Mouse (Mus musculus) midbrain, embryonic 16.5 days (tissue): ENCODE data around the gene Olfr70. TPM values are rescaled to one million over a fixed set of nuclear protein-coding genes. Genes with fewer than 3 reads are reported as not detected.

Source experiments
- ATAC-seq: fragments of 200-750 bp; cut with Nextera tagmentation; 2 replicates; pipeline ENCODE4 v1.8.0; 2017; ENCODE audit warnings: moderate TSS enrichment
- H3K27ac ChIP-seq: fragments of 300-500 bp; sonication (generic); 2 replicates; pipeline ENCODE4 v1.5.1; 2014; ENCODE audit warnings: mild to moderate bottlenecking, low read length, mixed read lengths
- H3K27me3 ChIP-seq: fragments of 300-500 bp; sonication (generic); 2 replicates; pipeline ENCODE4 v1.6.1; 2014; ENCODE audit warnings: low read depth, low read length, mixed read lengths; ENCODE audit not compliant: control insufficient read depth, insufficient read depth
- H3K36me3 ChIP-seq: fragments of 300-500 bp; sonication (generic); 2 replicates; pipeline ENCODE4 v1.6.1; 2014; ENCODE audit warnings: mild to moderate bottlenecking, low read length, moderate library complexity, mixed read lengths; ENCODE audit not compliant: control insufficient read depth, insufficient read depth
- H3K4me1 ChIP-seq: fragments of 300-500 bp; sonication (generic); 2 replicates; pipeline ENCODE4 v1.6.1; 2014; ENCODE audit warnings: mild to moderate bottlenecking, low read length, mixed read lengths; ENCODE audit not compliant: control insufficient read depth, insufficient read depth
- H3K4me2 ChIP-seq: fragments of 300-500 bp; sonication (generic); 2 replicates; pipeline ENCODE4 v1.6.1; 2014; ENCODE audit warnings: mild to moderate bottlenecking, low read length, mixed read lengths
- H3K4me3 ChIP-seq: fragments of 300-500 bp; sonication (generic); 2 replicates; pipeline ENCODE4 v1.5.1; 2014; ENCODE audit warnings: low read depth, mild to moderate bottlenecking, low read length, moderate library complexity, mixed read lengths
- H3K9ac ChIP-seq: fragments of 300-500 bp; sonication (generic); 2 replicates; pipeline ENCODE4 v1.6.1; 2014; ENCODE audit warnings: low read depth, low read length, mixed read lengths
- H3K9me3 ChIP-seq: fragments of 300-500 bp; sonication (generic); replicated peaks from 2 replicates; pipeline ENCODE4 v1.6.1; 2014; ENCODE audit warnings: mild to moderate bottlenecking, low read length, mixed read lengths; ENCODE audit not compliant: control insufficient read depth, poor library complexity, severe bottlenecking
- WGBS: fragments of 180-500 bp; shearing (Covaris S2); extraction: QIAGEN DNeasy Blood & Tissue Kit; methylation state at CpG from one replicate; pipeline ENCODE4 v1.1.7; 2014; 5-methylcytosine and 5-hydroxymethylcytosine counted together
- polyA plus RNA-seq: library from polyadenylated mRNA; unstranded; fragments of >200 nt; fragmentation: Nextera tagmentation; extraction: Ambion mirVana; gene quantifications from 2 replicates; pipeline ENCODE4 v1.2.1, GENCODE M21; 2015

Gene Olfr70
- polyA plus RNA-seq, 1 experiment from 2014 or later, result not detected

- Histone ChIP-seq H3K9ac (no peak overlapping the region), H3K27ac (no peak overlapping the region), H3K36me3 (no peaks in the 10 kb centered on the region), H3K4me1 (no peaks in the 10 kb centered on the region; the same call in 1 of the 2 replicates), H3K9me3 (no peaks in the 10 kb centered on the region), H3K27me3 (no peaks in the 10 kb centered on the region), H3K4me3 (no peak overlapping the region), H3K4me2 (no peak overlapping the region)
- WGBS, result 88% methylated on average over 4 of the region's 4 CpGs
- no peak for ATAC-seq
These were observed 21.6 kb upstream of the Olfr70 start for GRCm38 (mm10) chr4:43722191-43722590.

- Histone ChIP-seq H3K4me2 (no peak overlapping the region), H3K9me3 (no peaks in the 10 kb centered on the region), H3K4me1 (no peaks in the 10 kb centered on the region; the same call in 1 of the 2 replicates), H3K36me3 (no peaks in the 10 kb centered on the region), H3K4me3 (no peak overlapping the region), H3K27me3 (no peaks in the 10 kb centered on the region), H3K9ac (no peak overlapping the region), H3K27ac (no peak overlapping the region)
- 53% methylated on average over 12 of the region's 16 CpGs for WGBS
- no peak for ATAC-seq
These were observed 20.1 kb upstream of the Olfr70 start for GRCm38 (mm10) chr4:43720491-43721228.

GRCm38 (mm10) chr4:43713652-43714219 is 13.1 kb upstream of the Olfr70 start:
- Histone ChIP-seq H3K9ac (no peak overlapping the region), H3K27me3 (no peaks in the 10 kb centered on the region), H3K27ac (no peak overlapping the region), H3K4me3 (no peak overlapping the region), H3K9me3 (no peaks in the 10 kb centered on the region), H3K36me3 (no peaks in the 10 kb centered on the region), H3K4me1 (no peaks in the 10 kb centered on the region), H3K4me2 (no peak overlapping the region)
- 37% methylated on average over 7 of the region's 7 CpGs for WGBS
- no peak for ATAC-seq

GRCm38 (mm10) chr4:43711821-43712220 is 11.2 kb upstream of the Olfr70 start:
- Histone ChIP-seq H3K27me3 (no peaks in the 10 kb centered on the region), H3K9me3 (no peaks in the 10 kb centered on the region), H3K36me3 (no peaks in the 10 kb centered on the region), H3K4me3 (no peak overlapping the region), H3K9ac (no peak overlapping the region), H3K4me1 (no peaks in the 10 kb centered on the region), H3K4me2 (no peak overlapping the region), H3K27ac (no peak overlapping the region)
- ATAC-seq, result no peak
- 0% methylated on average over 2 of the region's 2 CpGs for WGBS

GRCm38 (mm10) chr4:43709869-43710268 is 9.3 kb upstream of the Olfr70 start, which contains the start of gene Olfr71:
TSS of gene Olfr71 (minus strand) at chr4:43710255.
- no peak within 1 kb of the TSS for H3K27ac ChIP-seq
- no peaks in the 10 kb centered on the region for H3K27me3 ChIP-seq
- 86% methylated on average over 6 of the region's 6 CpGs for WGBS
- no peak for ATAC-seq
- no peaks in the 10 kb centered on the region for H3K36me3 ChIP-seq
- H3K4me1 ChIP-seq, result no peaks in the 10 kb centered on the region
- no peak within 1 kb of the TSS for H3K4me3 ChIP-seq
- no peak within 1 kb of the TSS for H3K9ac ChIP-seq
- no peaks in the 10 kb centered on the region for H3K9me3 ChIP-seq
- no peak within 1 kb of the TSS for H3K4me2 ChIP-seq

GRCm38 (mm10) chr4:43705991-43706390 is 5.4 kb upstream of the Olfr70 start:
- Histone ChIP-seq H3K9ac (no peak overlapping the region), H3K4me3 (no peak overlapping the region), H3K36me3 (no peaks in the 10 kb centered on the region), H3K9me3 (no peaks in the 10 kb centered on the region), H3K27me3 (no peaks in the 10 kb centered on the region), H3K27ac (no peak overlapping the region), H3K4me1 (no peaks in the 10 kb centered on the region), H3K4me2 (no peak overlapping the region)
- ATAC-seq, result no peak
- 85% methylated on average over 13 of the region's 13 CpGs for WGBS

- H3K4me1 ChIP-seq, result no peaks in the 10 kb centered on the region
- 76% methylated on average over 8 of the region's 8 CpGs for WGBS
- H3K9ac ChIP-seq, result no peak overlapping the region
- H3K27me3 ChIP-seq, result no peaks in the 10 kb centered on the region
- no peak for ATAC-seq
- H3K9me3 ChIP-seq, result no peaks in the 10 kb centered on the region
- H3K4me2 ChIP-seq, result no peak overlapping the region
- H3K4me3 ChIP-seq, result no peak overlapping the region
- no peaks in the 10 kb centered on the region for H3K36me3 ChIP-seq
- no peak overlapping the region for H3K27ac ChIP-seq
These were observed 3.2 kb upstream of the Olfr70 start for GRCm38 (mm10) chr4:43703851-43704250.

GRCm38 (mm10) chr4:43703439-43703838 is 2.8 kb upstream of the Olfr70 start:
- H3K4me1 ChIP-seq, result no peaks in the 10 kb centered on the region
- no peak overlapping the region for H3K4me3 ChIP-seq
- WGBS, result 80% methylated on average over 6 of the region's 6 CpGs
- no peak for ATAC-seq
- H3K36me3 ChIP-seq, result no peaks in the 10 kb centered on the region
- H3K27ac ChIP-seq, result no peak overlapping the region
- H3K9me3 ChIP-seq, result no peaks in the 10 kb centered on the region
- no peaks in the 10 kb centered on the region for H3K27me3 ChIP-seq
- no peak overlapping the region for H3K4me2 ChIP-seq
- H3K9ac ChIP-seq, result no peak overlapping the region

GRCm38 (mm10) chr4:43696561-43696960 is 4.0 kb downstream of the Olfr70 start:
- H3K4me2 ChIP-seq, result no peak overlapping the region
- no peaks in the 10 kb centered on the region for H3K36me3 ChIP-seq
- 87% methylated on average over 13 of the region's 13 CpGs for WGBS
- H3K9ac ChIP-seq, result no peak overlapping the region
- H3K9me3 ChIP-seq, result no peaks in the 10 kb centered on the region
- H3K4me1 ChIP-seq, result no peaks in the 10 kb centered on the region
- ATAC-seq, result no peak
- no peaks in the 10 kb centered on the region for H3K27me3 ChIP-seq
- no peak overlapping the region for H3K4me3 ChIP-seq
- no peak overlapping the region for H3K27ac ChIP-seq
